Mouse (Mus musculus) bone marrow macrophage, adult 2 months (primary cell): ENCODE measurements around the gene Plau.

Experiments used
- CTCF ChIP-seq: IDR thresholded peaks from 2 replicates; pipeline ENCODE4 v1.5.1; 2012; ENCODE audit warnings: low read depth, mild to moderate bottlenecking, low read length, moderate library complexity
- POLR2A ChIP-seq: IDR thresholded peaks from 2 replicates; pipeline ENCODE4 v1.6.1; 2012; ENCODE audit warnings: mild to moderate bottlenecking, low read depth, low read length, borderline replicate concordance

GRCm38 (mm10) chr14:20873931-20874330 is 37.5 kb downstream of the Plau start:
- TF ChIP-seq CTCF: no peak
- no peak for TF ChIP-seq POLR2A
